Mouse (Mus musculus) heart, adult 2 months (tissue): ENCODE measurements around the gene Slc25a48. TPM values are rescaled to one million over a fixed set of nuclear protein-coding genes. Genes with fewer than 3 reads are reported as not detected.

Experiments
- DNase-seq, 2 experiments: peaks; one replicate each; pipeline ENCODE4 v3.0.0; 2021
- H3K27ac ChIP-seq: fragments of 200-600 bp; 2 replicates; pipeline ENCODE4 v1.8.1; 2022
- H3K27me3 ChIP-seq: fragments of 200-500 bp; 2 replicates; pipeline ENCODE4 v1.6.1; 2012; ENCODE audit warnings: mild to moderate bottlenecking, low read length, inconsistent platforms, mixed read lengths; ENCODE audit not compliant: control insufficient read depth, insufficient read depth
- H3K36me3 ChIP-seq: fragments of 200-500 bp; 2 replicates; pipeline ENCODE4 v1.6.1; 2012; ENCODE audit warnings: low read length, inconsistent platforms; ENCODE audit not compliant: control insufficient read depth, insufficient read depth
- H3K4me1 ChIP-seq: fragments of 200-500 bp; 2 replicates; pipeline ENCODE4 v1.6.1; 2011; ENCODE audit warnings: low read length; ENCODE audit not compliant: control insufficient read depth, insufficient read depth
- H3K4me3 ChIP-seq: fragments of 200-600 bp; 2 replicates; pipeline ENCODE4 v1.8.1; 2022
- H3K79me2 ChIP-seq: fragments of 200-500 bp; replicated peaks from 2 replicates; pipeline ENCODE4 v1.6.1; 2012; ENCODE audit warnings: mild to moderate bottlenecking, inconsistent platforms, low read length, moderate library complexity, mixed read lengths; ENCODE audit not compliant: control insufficient read depth, insufficient read depth
- H3K9ac ChIP-seq: fragments of 200-500 bp; 2 replicates; pipeline ENCODE4 v1.6.1; 2012; ENCODE audit warnings: low read depth, mild to moderate bottlenecking, control low read depth, inconsistent platforms, low read length, mixed read lengths
- CTCF ChIP-seq: fragments of 200-600 bp; IDR thresholded peaks from 2 replicates; pipeline ENCODE4 v1.8.1; 2022; ENCODE audit warnings: antibody characterized with exemption, mild to moderate bottlenecking, moderate library complexity
- EP300 ChIP-seq: fragments of 200-500 bp; IDR thresholded peaks from 2 replicates; pipeline ENCODE4 v1.6.1; 2011; ENCODE audit warnings: low read depth, low read length, control low read depth; ENCODE audit not compliant: insufficient read depth
- POLR2A ChIP-seq: fragments of 200-500 bp; IDR thresholded peaks from 2 replicates; pipeline ENCODE4 v1.6.1; 2011; ENCODE audit warnings: mild to moderate bottlenecking, low read depth, low read length, control low read depth; ENCODE audit not compliant: insufficient read depth
- WGBS: fragments of 180-500 bp; shearing (Covaris S2); methylation state at CpG from one replicate; pipeline ENCODE4 v1.1.7; 2018; 5-methylcytosine and 5-hydroxymethylcytosine counted together
- intact Hi-C: fragments of 180-260 bp; cut with DNase I; formaldehyde crosslinking; loops from one replicate; pipeline ENCODE4 v1.15.1; 2025
- polyA plus RNA-seq: library from polyadenylated mRNA; depleted of rRNA; stranded (reverse); fragments of >200 nt; gene quantifications from 2 replicates; pipeline ENCODE4 v1.2.3, GENCODE M21; 2012
- total RNA-seq, 2 experiments: library from RNA; stranded (reverse); gene quantifications; 2 replicates each; pipeline ENCODE4 v1.2.3; 2021

Gene Slc25a48
- total and polyA plus RNA-seq, 3 experiments: 0.08 to 0.27 (median 0.16) TPM

- TF ChIP-seq CTCF (no peak), EP300 (no peak), POLR2A (no peak)
- no peak within 1 kb of the TSS for H3K9ac ChIP-seq
- DNase-seq: no peak
- no peaks in the 10 kb centered on the region; the same call in 1 of the 2 replicates for H3K27me3 ChIP-seq
- no peak within 1 kb of the TSS for H3K4me3 ChIP-seq
- intact Hi-C loops: no loop called here
- no peak within 1 kb of the TSS for H3K27ac ChIP-seq
- H3K36me3 ChIP-seq: no peaks in the 10 kb centered on the region
- H3K4me1 ChIP-seq: no peaks in the 10 kb centered on the region
- 67% methylated on average over 3 of the region's 3 CpGs for WGBS
- no peaks in the 10 kb centered on the region for H3K79me2 ChIP-seq
Measured at GRCm38 (mm10) chr13:56482146-56482545, 44.0 kb downstream of the Slc25a48 start, which contains the start of gene Il9. TSS of gene Il9 (minus strand) at chr13:56482246.

- no peaks in the 10 kb centered on the region for H3K4me1 ChIP-seq
- TF ChIP-seq POLR2A: no peak
- TF ChIP-seq CTCF: no peak
- no peak for TF ChIP-seq EP300
- H3K9ac ChIP-seq: no peak overlapping the region
- WGBS: 37% methylated on average over 5 of the region's 5 CpGs
- H3K36me3 ChIP-seq: no peaks in the 10 kb centered on the region
- intact Hi-C loops: no loop called here
- H3K4me3 ChIP-seq: no peak overlapping the region
- H3K27me3 ChIP-seq: no peaks in the 10 kb centered on the region; the same call in 1 of the 2 replicates
- DNase-seq: no peak
- no peaks in the 10 kb centered on the region for H3K79me2 ChIP-seq
- H3K27ac ChIP-seq: no peak overlapping the region
Measured at GRCm38 (mm10) chr13:56488012-56488411, 49.9 kb downstream of the Slc25a48 start.

GRCm38 (mm10) chr13:56494440-56494839 is 56.3 kb downstream of the Slc25a48 start:
- H3K79me2 ChIP-seq: no peaks in the 10 kb centered on the region
- no peak for TF ChIP-seq POLR2A
- no peak overlapping the region for H3K9ac ChIP-seq
- DNase-seq: no peak
- H3K36me3 ChIP-seq: no peaks in the 10 kb centered on the region
- WGBS: 57% methylated on average over 3 of the region's 3 CpGs
- no peak overlapping the region for H3K4me3 ChIP-seq
- intact Hi-C loops: no loop called here
- H3K4me1 ChIP-seq: no peaks in the 10 kb centered on the region
- H3K27me3 ChIP-seq: no peaks in the 10 kb centered on the region
- no peak overlapping the region for H3K27ac ChIP-seq

- WGBS: 70% methylated on average over 3 of the region's 3 CpGs
- intact Hi-C loops: no loop called here
- Histone ChIP-seq H3K4me3 (no peak overlapping the region), H3K79me2 (no peaks in the 10 kb centered on the region), H3K27me3 (no peaks in the 10 kb centered on the region), H3K36me3 (no peaks in the 10 kb centered on the region), H3K4me1 (no peaks in the 10 kb centered on the region), H3K9ac (no peak overlapping the region), H3K27ac (no peak overlapping the region)
- peak; percentile 66 for TF ChIP-seq CTCF
- no peak for TF ChIP-seq POLR2A
- DNase-seq: no peak
Measured at GRCm38 (mm10) chr13:56500132-56500531, 62.0 kb downstream of the Slc25a48 start.

- no peaks in the 10 kb centered on the region for H3K27me3 ChIP-seq
- DNase-seq: no peak
- TF ChIP-seq EP300 (no peak), CTCF (no peak), POLR2A (no peak)
Measured at GRCm38 (mm10) chr13:56500636-56501035, 62.5 kb downstream of the Slc25a48 start.

GRCm38 (mm10) chr13:56501866-56502420 is 63.8 kb downstream of the Slc25a48 start:
- Histone ChIP-seq H3K9ac (no peak overlapping the region), H3K4me1 (no peaks in the 10 kb centered on the region), H3K79me2 (no peaks in the 10 kb centered on the region), H3K4me3 (no peak overlapping the region), H3K27ac (no peak overlapping the region), H3K36me3 (no peaks in the 10 kb centered on the region), H3K27me3 (no peaks in the 10 kb centered on the region)
- DNase-seq: no peak
- TF ChIP-seq EP300: no peak
- TF ChIP-seq POLR2A: no peak
- TF ChIP-seq CTCF: no peak
- WGBS: 39% methylated on average over 6 of the region's 6 CpGs
- intact Hi-C loops: no loop called here

More at GRCm38 (mm10) chr13:56500636-56501035, 62.5 kb downstream of the Slc25a48 start:
- H3K36me3 ChIP-seq: no peaks in the 10 kb centered on the region
- H3K4me1 ChIP-seq: no peaks in the 10 kb centered on the region
- 82% methylated on average over 8 of the region's 8 CpGs for WGBS
- no peak overlapping the region for H3K9ac ChIP-seq
- no peaks in the 10 kb centered on the region for H3K79me2 ChIP-seq
- no peak overlapping the region for H3K27ac ChIP-seq
- intact Hi-C loops: no loop called here
- H3K4me3 ChIP-seq: no peak overlapping the region
